Mouse (Mus musculus) intestine, embryonic 16.5 days (tissue): ENCODE results near the gene Mttp. TPM values are rescaled to one million over a fixed set of nuclear protein-coding genes. Genes with fewer than 3 reads are reported as not detected.

Source experiments
- ATAC-seq: fragments of 200-750 bp; cut with Nextera tagmentation; 2 replicates; pipeline ENCODE4 v1.8.0; 2017; ENCODE audit warnings: moderate TSS enrichment, moderate library complexity
- H3K27ac ChIP-seq: fragments of 300-500 bp; sonication (generic); 2 replicates; pipeline ENCODE4 v1.5.1; 2014; ENCODE audit warnings: mild to moderate bottlenecking, low read length
- H3K27me3 ChIP-seq: fragments of 300-500 bp; sonication (generic); replicated peaks from 2 replicates; pipeline ENCODE4 v1.6.1; 2014; ENCODE audit warnings: low read length, control low read depth, mixed read lengths; ENCODE audit not compliant: control insufficient read depth, insufficient read depth
- H3K36me3 ChIP-seq: fragments of 300-500 bp; sonication (generic); 2 replicates; pipeline ENCODE4 v1.6.1; 2014; ENCODE audit warnings: low read length, control low read depth; ENCODE audit not compliant: control insufficient read depth, insufficient read depth
- H3K4me1 ChIP-seq: fragments of 300-500 bp; sonication (generic); 2 replicates; pipeline ENCODE4 v1.6.1; 2014; ENCODE audit warnings: low read length, control low read depth, mixed read lengths; ENCODE audit not compliant: control insufficient read depth, insufficient read depth
- H3K4me2 ChIP-seq: fragments of 300-500 bp; sonication (generic); 2 replicates; pipeline ENCODE4 v1.6.1; 2014; ENCODE audit warnings: low read depth, low read length, control low read depth
- H3K4me3 ChIP-seq: fragments of 300-500 bp; sonication (generic); 2 replicates; pipeline ENCODE4 v1.5.1; 2014; ENCODE audit warnings: mild to moderate bottlenecking, low read length
- H3K9ac ChIP-seq: fragments of 300-500 bp; sonication (generic); 2 replicates; pipeline ENCODE4 v1.6.1; 2014; ENCODE audit warnings: low read depth, low read length
- H3K9me3 ChIP-seq: fragments of 300-500 bp; sonication (generic); 2 replicates; pipeline ENCODE4 v1.6.1; 2016; ENCODE audit warnings: low read length, control low read depth; ENCODE audit not compliant: control insufficient read depth
- WGBS: fragments of 180-500 bp; shearing (Covaris S2); extraction: QIAGEN DNeasy Blood & Tissue Kit; methylation state at CpG from one replicate; pipeline ENCODE4 v1.1.7; 2014; 5-methylcytosine and 5-hydroxymethylcytosine counted together
- polyA plus RNA-seq: library from polyadenylated mRNA; unstranded; fragments of >200 nt; fragmentation: Nextera tagmentation; extraction: Ambion mirVana; gene quantifications from 2 replicates; pipeline ENCODE4 v1.2.1, GENCODE M21; 2015

Gene Mttp
- polyA plus RNA-seq, 1 experiment from 2014 or later: 405 TPM

- H3K27me3 ChIP-seq: no peaks in the 10 kb centered on the region
- no peak for ATAC-seq
- peaks cover 7% of the 10 kb centered on the region for H3K4me1 ChIP-seq
- WGBS: 90% methylated on average over 16 of the region's 16 CpGs
- H3K9ac ChIP-seq: no peak overlapping the region
- H3K27ac ChIP-seq: no peak overlapping the region
- H3K4me2 ChIP-seq: no peak overlapping the region
- H3K4me3 ChIP-seq: no peak overlapping the region
- H3K36me3 ChIP-seq: 0 out of 2 replicates have a peak, but pooled peaks cover 4% of the 10 kb centered on the region
- no peaks in the 10 kb centered on the region for H3K9me3 ChIP-seq
Measured at GRCm38 (mm10) chr3:138119444-138120105, 25.2 kb downstream of the Mttp start.

- no peak overlapping the region for H3K4me3 ChIP-seq
- H3K4me1 ChIP-seq: peaks cover 7% of the 10 kb centered on the region
- H3K36me3 ChIP-seq: peaks cover 4% of the 10 kb centered on the region; the same call in 1 of the 2 replicates
- no peak overlapping the region for H3K4me2 ChIP-seq
- no peak overlapping the region for H3K27ac ChIP-seq
- 81% methylated on average over 14 of the region's 14 CpGs for WGBS
- H3K27me3 ChIP-seq: no peaks in the 10 kb centered on the region
- ATAC-seq: no peak
- no peaks in the 10 kb centered on the region for H3K9me3 ChIP-seq
- H3K9ac ChIP-seq: no peak overlapping the region
Measured at GRCm38 (mm10) chr3:138118831-138119230, 25.9 kb downstream of the Mttp start.

GRCm38 (mm10) chr3:138118392-138118791 is 26.4 kb downstream of the Mttp start:
- no peak overlapping the region for H3K4me2 ChIP-seq
- no peaks in the 10 kb centered on the region for H3K27me3 ChIP-seq
- peaks cover 3% of the 10 kb centered on the region; the same call in 1 of the 2 replicates for H3K36me3 ChIP-seq
- 64% methylated on average over 6 of the region's 6 CpGs for WGBS
- peaks cover 7% of the 10 kb centered on the region for H3K4me1 ChIP-seq
- no peak overlapping the region for H3K27ac ChIP-seq
- H3K9ac ChIP-seq: no peak overlapping the region
- no peak overlapping the region for H3K4me3 ChIP-seq
- no peak for ATAC-seq
- no peaks in the 10 kb centered on the region for H3K9me3 ChIP-seq

GRCm38 (mm10) chr3:138116871-138117270 is 27.9 kb downstream of the Mttp start:
- no peaks in the 10 kb centered on the region for H3K27me3 ChIP-seq
- WGBS: 86% methylated on average over 4 of the region's 4 CpGs
- H3K4me1 ChIP-seq: peaks cover 7% of the 10 kb centered on the region
- H3K9me3 ChIP-seq: no peaks in the 10 kb centered on the region
- no peak for ATAC-seq
- no peak overlapping the region for H3K4me2 ChIP-seq
- H3K4me3 ChIP-seq: no peak overlapping the region
- peaks cover 3% of the 10 kb centered on the region; the same call in 1 of the 2 replicates for H3K36me3 ChIP-seq
- no peak overlapping the region for H3K9ac ChIP-seq
- no peak overlapping the region for H3K27ac ChIP-seq

GRCm38 (mm10) chr3:138114106-138114505 is 30.7 kb downstream of the Mttp start:
- 86% methylated on average over 17 of the region's 17 CpGs for WGBS
- Histone ChIP-seq H3K4me1 (no peaks in the 10 kb centered on the region; the same call in 1 of the 2 replicates), H3K4me3 (no peak overlapping the region), H3K4me2 (no peak overlapping the region), H3K36me3 (peaks cover 3% of the 10 kb centered on the region; the same call in 1 of the 2 replicates), H3K9ac (no peak overlapping the region), H3K9me3 (no peaks in the 10 kb centered on the region), H3K27ac (no peak overlapping the region), H3K27me3 (no peaks in the 10 kb centered on the region)
- no peak for ATAC-seq

GRCm38 (mm10) chr3:138110910-138111782 is 33.6 kb downstream of the Mttp start:
- peaks cover 3% of the 10 kb centered on the region; the same call in 1 of the 2 replicates for H3K36me3 ChIP-seq
- 91% methylated on average over 19 of the region's 19 CpGs for WGBS
- ATAC-seq: peak; percentile 43

GRCm38 (mm10) chr3:138106887-138107286 is 37.9 kb downstream of the Mttp start:
- no peak for ATAC-seq
- Histone ChIP-seq H3K36me3 (0 out of 2 replicates have a peak, but pooled peaks cover 3% of the 10 kb centered on the region), H3K9ac (no peak overlapping the region), H3K4me1 (no peaks in the 10 kb centered on the region), H3K9me3 (no peaks in the 10 kb centered on the region), H3K4me3 (no peak overlapping the region), H3K27me3 (no peaks in the 10 kb centered on the region), H3K27ac (no peak overlapping the region), H3K4me2 (no peak overlapping the region)
- WGBS: 94% methylated on average over 10 of the region's 10 CpGs

More at GRCm38 (mm10) chr3:138110910-138111782, 33.6 kb downstream of the Mttp start:
- Histone ChIP-seq H3K4me1 (no peaks in the 10 kb centered on the region), H3K4me2 (no peak overlapping the region), H3K4me3 (no peak overlapping the region), H3K9ac (no peak overlapping the region), H3K27me3 (no peaks in the 10 kb centered on the region), H3K27ac (no peak overlapping the region), H3K9me3 (no peaks in the 10 kb centered on the region)

GRCm38 (mm10) chr3:138105056-138105455 is 39.7 kb downstream of the Mttp start:
- Histone ChIP-seq H3K27me3 (no peaks in the 10 kb centered on the region), H3K36me3 (0 out of 2 replicates have a peak, but pooled peaks cover 3% of the 10 kb centered on the region), H3K4me1 (no peaks in the 10 kb centered on the region), H3K27ac (no peak overlapping the region), H3K9ac (no peak overlapping the region), H3K4me2 (no peak overlapping the region), H3K4me3 (no peak overlapping the region), H3K9me3 (no peaks in the 10 kb centered on the region)
- WGBS: 68% methylated on average over 5 of the region's 5 CpGs
- no peak for ATAC-seq

- Histone ChIP-seq H3K4me3 (no peak overlapping the region), H3K9me3 (no peaks in the 10 kb centered on the region), H3K9ac (no peak overlapping the region), H3K36me3 (0 out of 2 replicates have a peak, but pooled peaks cover 5% of the 10 kb centered on the region), H3K4me2 (no peak overlapping the region), H3K27ac (no peak overlapping the region), H3K4me1 (no peaks in the 10 kb centered on the region), H3K27me3 (no peaks in the 10 kb centered on the region)
- 94% methylated on average over 4 of the region's 4 CpGs for WGBS
- ATAC-seq: no peak
Measured at GRCm38 (mm10) chr3:138103690-138104089, 41.1 kb downstream of the Mttp start.
